Mouse (Mus musculus) gastrocnemius, adult 8-10 months (tissue): ENCODE measurements around the gene Eif4ebp2. TPM values are rescaled to one million over a fixed set of nuclear protein-coding genes. Genes with fewer than 3 reads are reported as not detected.
"Not testable (repeated sequence)": the region's sequence is repeated elsewhere in the genome, so short reads cannot be mapped to it uniquely, and the experiment has no call there.

Experiments used
- DNase-seq, 2 experiments: peaks; one replicate each; pipeline ENCODE4 v3.0.0; 2022; ENCODE audit warnings: low spot score in 2 of 2
- total RNA-seq, 4 experiments: library from RNA; stranded (reverse); gene quantifications; 2 replicates each; pipeline ENCODE4 v1.2.4; 2022

Gene Eif4ebp2
- total RNA-seq, 4 experiments from 2014 or later, result 154 to 242 (median 183) TPM

DNA sequence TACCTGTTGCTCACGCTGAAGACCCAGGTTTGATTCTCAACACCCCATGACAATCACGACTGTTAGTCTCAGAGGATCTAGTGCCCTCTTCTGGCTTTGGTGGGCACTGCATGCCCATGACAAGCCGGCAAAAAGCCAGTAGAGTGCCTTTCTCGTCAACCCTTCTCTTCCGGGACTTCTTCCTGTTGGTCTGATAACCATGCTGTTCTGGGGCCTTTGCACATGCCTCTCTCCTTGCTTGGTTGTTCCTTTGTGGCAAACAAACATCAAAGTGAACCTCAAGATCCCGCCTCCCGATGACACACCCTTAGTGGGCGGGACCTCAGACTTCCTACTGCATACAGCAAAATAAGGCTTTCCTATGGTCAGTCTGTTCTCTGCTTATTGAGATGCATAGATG lies 13.8 kb upstream of the Eif4ebp2 start:
- DNase-seq, result no peak

DNA sequence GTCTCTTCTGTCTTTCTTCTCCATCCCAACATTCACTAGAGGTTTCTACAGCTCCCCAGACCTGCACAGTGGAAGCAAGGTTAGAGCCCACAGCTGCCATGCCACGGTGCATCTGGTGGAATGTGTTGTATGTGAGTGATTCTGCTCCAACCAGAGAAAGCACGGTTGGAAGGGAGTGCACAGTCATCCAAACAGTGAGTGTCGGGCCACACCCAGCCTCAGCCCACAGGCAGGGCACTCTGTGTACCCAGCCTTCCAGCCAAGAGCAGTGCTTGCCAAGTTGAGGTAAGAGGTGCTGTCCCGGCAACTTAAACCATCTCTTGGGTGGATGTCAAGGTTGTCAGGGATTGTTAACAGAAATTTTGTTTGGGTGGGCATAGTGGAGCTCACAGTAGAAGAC lies 12.5 kb upstream of the Eif4ebp2 start:
- peak; percentile 42 to 59 for DNase-seq

DNA sequence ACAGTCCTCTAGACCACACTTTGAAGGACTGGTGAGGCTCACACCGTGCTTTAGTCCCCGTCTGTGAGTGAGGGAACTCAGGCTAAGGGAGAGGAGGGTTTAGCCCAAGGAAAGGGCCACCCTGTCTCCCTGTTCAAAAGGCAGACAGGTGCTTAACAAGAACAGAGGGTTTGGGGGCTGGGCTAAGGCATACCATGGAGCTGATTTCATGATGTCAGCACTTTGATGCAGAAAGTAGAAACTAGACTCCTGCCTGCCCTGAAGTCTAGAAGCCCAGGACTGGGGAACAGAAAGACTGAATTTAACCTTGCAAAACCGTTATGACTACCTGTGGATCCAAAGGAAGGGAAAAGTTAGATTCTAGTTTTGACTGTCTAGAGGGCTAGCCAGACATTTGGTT lies 4.7 kb upstream of the Eif4ebp2 start:
- DNase-seq, result no peak

DNA sequence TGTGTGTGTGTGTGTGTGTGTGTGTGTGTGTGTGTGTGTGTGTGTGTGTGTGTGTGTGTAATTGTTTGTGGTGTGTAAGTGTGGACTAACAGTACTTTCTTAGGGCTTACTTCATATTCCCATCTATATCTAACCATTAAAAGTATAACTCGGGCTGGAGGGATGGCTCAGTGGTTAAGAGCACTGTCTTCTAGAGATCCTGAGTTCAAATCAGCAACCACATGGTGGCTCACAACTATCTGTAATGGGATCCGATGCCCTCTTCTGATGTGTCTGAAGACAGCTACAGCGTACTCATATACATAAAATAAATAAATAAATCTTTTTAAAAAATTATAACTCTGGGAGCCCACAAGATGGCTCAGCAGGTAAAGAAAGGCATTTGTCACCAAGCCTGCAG lies 710 bp upstream of the Eif4ebp2 start:
- not testable (repeated sequence) for DNase-seq

DNA sequence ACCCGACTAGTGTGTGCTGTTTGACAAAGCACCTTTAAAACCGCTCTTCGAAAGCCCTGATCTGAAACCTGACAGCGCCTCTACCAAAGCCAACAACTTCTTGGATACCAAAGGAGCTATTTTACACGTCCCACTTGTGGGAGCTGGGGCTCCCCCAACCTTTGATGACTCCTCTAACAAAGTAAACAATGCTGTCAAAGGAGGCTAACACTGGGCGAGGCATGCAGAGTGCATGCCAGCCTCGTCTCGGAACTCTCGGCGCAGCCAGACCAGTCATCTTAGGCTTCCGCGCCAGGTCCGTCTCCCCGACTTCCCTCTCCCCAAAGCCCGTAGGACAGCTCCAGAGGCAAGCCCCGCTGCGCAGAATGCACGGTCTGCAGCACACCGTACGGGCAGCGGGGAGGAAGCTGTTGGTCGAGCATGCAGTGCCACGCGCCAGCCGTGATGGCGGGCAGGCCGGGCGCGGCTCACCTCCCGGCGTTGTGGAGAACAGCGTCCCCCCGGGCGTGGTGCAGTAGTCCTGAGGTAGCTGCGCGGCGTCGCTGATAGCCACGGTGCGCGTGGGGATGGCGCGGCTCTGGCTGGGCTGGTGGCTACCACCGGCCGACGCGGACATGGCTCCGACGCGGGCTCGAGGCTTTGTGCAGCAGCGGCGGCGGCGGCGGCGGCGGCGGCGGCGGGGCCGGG lies 387 bp downstream of the Eif4ebp2 start:
- DNase-seq, result peak; percentile 23 to 27

DNA sequence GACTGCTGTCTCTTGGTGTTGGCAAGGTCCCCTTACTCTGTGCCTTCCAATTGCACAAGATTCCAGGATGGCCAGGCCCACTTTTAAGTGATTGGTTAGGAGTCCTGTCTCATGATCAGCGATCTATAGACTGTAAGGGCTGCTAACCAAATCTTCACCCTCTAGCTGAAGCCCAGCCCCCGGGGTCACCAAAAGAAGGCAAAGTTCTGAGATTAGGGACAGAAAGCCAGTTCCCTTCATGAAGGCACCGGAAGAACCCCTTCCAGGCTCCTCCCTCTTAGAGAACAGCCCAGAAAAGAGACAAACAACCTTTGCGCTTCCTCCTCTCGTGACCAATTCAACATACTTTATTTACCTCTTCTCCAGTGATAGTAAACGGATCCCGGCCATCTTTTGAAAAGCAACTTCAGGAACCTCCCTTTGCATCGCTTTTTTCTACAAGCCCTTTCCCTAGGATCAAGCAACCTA lies 964 bp downstream of the Eif4ebp2 start:
- no peak for DNase-seq

DNA sequence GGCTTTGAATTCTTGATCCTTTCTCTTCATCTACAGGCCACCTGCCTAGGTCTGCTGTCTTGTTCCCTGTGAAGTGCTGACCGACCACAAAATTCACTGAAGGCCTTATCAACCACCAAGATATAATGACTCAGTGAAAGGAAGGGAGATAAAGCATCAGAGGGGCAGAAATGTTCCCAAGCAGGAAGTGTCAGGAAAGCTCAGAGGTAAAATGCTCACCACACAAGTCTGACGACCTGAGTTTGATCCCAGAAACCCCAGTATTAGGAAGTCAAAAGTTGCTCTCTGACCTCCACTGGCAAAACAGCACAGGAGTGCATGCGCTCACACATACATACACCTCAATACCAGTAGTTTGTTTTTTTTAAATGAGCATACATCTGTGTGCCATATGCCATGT lies 3.6 kb downstream of the Eif4ebp2 start:
- no peak for DNase-seq

DNA sequence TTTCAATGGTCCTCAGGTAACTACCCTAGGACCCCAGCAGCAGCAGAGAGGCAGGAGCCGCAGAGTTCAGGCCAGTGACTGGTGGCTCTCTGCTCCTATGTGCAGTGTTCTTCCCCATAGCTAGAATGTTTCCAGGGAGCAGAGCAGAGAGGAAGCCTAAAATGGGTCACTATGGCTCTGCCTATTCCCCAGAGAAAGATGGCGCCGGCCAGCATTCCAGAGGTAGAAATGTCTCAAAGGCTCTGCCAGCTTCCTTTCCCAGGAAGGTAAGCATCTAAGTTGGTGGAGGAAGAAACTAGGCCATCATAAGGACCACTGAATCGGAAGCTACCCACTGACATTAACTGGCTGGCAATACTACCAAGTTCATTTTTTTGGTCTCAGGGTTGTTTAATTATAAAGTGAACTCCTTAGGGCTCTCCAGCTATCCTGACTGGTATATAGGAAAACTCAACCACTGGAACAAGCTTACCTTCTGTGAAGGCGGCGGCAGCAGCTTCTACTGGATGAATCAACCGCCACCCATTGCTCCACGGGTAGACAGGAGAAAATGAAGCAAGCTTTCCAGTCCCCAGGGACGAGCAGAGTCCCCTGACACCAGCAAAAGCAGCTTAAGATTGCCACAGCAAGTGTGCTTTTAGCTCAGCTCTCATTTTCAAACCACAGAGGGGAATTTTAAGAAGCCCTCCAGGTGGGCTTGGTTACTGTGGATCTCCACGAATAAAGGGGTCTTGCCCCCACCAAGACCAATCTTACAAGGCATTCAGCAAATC lies 4.7 kb downstream of the Eif4ebp2 start:
- DNase-seq, result no peak

DNA sequence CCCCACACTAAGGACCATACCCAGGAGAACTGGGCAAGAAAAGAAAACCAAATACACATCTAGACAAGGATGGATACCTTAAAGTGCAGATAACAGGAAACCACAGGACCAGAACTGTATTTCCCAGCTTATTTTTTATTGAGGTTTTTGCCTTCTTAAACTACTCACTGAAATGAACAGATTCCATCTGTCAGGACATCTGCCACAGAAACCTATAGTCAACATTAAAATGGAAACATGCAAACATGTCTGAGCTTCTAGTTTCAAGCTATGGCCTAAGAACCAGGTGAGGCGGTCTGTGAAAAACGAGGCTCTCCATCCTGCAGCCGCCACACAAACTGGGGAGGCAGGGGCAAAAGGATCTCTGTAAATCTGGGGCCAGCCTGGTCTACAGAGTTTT lies 7.4 kb downstream of the Eif4ebp2 start:
- no peak for DNase-seq

DNA sequence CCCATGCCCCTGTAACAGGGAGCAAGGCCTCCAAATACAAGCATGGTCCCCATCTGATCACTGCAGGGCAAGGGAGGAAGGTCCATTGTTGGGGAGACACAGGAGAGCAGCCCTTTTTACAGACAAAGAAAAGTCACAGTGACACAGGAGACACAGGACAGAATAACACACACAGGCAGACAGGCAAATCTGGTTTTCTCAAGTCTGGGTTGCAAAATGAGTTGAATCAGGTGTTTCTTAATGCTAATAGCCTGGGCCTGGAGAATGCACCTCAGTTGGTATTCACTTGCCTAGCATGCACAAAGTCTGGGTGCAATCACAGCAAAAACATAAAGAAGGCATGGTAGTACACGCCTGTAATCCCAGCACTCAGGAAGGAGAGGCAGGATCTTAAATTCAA lies 8.6 kb downstream of the Eif4ebp2 start:
- DNase-seq, result no peak

DNA sequence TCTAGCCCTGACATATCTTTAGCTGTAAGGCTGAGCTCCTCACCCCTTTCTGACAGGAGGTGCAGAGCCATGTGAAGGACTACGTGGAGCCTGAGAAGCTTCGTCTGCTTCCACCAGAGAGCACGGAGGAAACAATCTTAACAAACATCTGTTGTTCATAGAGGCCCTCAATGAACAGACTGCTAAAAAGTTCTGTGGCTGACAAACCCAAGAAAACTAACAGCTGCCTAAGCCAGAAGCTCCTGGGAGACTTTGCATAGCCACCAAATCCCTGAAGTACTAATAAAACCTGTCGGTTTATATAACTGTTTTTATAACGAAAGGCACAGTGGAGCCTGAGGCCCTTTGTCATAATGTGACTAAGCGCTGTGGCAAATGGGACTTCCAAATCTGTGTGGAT lies 9.0 kb downstream of the Eif4ebp2 start:
- DNase-seq, result no peak

DNA sequence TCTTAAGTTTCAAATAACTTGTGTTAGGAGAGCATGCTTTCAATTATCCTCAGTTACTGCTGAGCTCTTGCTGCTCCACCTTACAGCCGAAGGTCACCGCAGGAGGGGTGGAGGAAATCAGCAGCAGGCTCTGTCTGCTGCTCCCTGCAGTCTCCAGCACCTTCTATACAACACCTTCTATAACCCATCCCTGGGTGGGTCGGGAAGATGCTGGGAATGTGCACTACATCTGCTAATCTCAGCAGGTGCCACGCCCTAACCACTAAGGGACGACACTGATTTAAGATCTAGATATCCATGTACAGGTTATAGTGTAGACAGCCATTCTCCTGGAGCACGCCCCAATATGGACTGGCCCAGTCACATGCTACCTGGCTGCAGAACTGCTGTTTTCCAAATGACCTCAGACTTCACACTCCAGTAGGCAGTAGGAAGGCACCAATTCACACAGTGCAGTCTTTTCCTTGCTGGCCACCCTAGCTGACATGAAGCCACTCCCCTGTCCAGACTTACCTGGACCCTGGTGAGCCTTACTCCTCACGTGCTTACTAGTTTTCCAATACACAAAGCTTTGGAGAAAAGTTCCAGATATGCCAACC lies 12.2 kb downstream of the Eif4ebp2 start:
- DNase-seq, result no peak

DNA sequence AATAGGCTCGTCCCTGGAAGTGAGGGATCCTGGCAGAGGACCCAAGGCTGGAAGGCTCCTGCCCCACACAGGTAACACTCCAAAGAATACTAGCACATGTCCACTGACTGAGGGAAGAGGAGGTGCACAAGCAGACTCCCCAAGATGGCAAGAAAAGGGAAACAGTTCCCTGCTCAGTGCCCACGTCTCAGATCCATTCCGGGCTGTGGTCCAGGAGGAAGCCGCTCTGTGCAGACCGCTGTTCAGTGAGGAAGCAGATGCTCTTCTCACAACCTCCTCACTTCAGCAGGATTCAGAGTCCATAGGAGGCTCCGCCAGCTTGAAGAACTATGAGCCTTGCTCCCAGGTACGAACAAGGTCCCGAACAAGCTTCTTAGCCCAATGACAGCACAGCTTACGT lies 21.1 kb downstream of the Eif4ebp2 start:
- DNase-seq, result no peak

DNA sequence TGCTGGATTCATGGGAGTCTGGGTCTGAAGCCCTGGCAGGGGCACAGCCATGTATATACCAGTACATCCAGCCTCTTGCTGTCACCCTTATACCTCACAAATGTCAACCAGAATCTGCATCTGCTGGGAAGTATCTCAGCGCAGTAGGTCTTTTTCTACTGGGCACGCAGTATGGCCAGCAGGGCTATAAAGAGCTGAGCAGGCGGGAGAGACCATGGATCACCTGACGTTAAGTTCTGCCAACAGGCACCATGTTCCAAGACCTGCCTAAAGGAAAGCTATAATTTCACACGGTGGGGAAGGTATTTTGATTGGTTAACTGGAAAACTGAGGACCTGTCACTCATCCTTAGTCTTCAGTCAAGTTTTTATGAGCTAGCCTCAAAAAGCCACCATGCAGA lies 23.4 kb downstream of the Eif4ebp2 start:
- DNase-seq, result no peak

DNA sequence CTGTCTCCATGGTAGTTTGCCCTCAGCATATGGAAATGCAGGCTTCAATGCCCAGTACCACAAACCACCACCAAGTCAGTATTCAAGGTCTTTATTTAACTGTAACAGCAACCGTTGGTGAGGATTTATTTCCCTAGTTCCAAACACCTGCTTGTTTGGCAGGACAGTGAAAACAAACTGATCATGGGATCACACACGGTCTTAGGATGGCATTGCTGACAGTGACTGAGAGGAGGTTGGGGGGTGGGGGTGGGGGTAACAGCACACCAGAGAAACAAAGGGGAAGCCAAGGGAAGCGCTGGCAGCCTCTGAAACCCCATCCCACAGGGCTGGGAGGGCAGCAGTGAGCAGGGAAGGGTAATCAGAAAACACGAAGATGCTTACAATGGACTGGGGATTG lies 24.0 kb downstream of the Eif4ebp2 start:
- no peak for DNase-seq

DNA sequence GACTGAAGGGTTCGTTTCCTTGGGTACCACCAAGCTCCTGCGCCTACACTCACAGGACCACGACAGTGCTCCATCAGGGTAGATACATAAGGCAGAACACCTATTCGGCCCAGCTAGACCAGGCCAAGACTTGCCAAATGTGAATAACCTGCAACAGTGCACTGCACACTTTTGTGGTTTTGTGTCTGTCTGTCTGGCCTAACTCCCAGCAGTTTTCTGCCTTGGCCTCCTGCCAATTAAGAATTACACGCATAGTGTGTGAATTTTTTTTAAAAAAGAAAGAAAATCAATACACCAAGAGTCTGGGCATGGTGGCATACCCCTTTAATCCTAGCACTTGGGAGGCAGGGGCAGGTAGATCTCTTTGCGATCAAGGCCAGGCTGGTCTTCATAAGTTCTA lies 24.5 kb downstream of the Eif4ebp2 start:
- DNase-seq, result no peak

DNA sequence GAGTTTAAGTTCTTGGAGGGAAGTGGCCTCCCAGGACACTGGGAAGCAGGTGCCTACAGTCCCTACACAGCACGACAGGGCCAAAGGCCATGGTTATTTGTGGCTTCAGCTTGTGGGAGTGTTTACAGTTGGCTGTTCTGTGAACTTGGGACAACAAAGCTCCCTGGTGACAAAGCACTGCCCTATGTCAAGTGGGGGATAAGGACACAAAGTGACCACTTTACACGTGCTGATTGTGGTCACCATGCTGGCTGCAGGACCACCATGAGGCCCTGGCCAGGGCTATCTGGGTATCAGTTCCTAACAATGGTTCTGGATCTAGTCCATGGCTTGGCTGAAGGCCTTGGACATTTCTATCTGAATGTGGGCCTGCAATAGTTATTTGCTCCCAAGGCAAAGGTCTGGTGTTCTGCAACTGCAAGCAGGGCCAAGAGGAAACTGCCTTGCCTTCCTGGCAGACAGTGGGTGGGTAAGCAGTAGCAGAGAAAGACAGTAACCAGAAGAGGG lies 26.2 kb downstream of the Eif4ebp2 start:
- DNase-seq, result no peak

DNA sequence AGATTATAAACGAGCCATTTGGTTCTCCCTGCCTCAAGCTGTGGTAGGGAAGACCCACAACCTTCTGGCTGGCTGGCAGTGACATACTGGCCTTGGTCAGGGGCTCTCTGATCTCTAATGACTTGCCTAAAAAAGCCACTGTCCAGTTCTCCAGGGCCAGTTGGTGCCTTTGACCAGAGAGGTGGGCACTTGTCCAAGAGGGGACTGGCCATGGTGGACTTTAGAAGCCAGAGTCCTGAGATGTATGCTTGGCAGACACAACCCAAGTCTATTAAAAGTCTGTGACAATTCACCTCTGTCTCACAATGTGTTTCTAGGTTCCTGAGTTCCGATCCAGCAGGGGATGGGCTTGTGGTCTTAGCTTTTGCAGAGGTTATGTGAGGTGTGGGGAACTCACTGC lies 27.4 kb downstream of the Eif4ebp2 start:
- DNase-seq, result no peak

DNA sequence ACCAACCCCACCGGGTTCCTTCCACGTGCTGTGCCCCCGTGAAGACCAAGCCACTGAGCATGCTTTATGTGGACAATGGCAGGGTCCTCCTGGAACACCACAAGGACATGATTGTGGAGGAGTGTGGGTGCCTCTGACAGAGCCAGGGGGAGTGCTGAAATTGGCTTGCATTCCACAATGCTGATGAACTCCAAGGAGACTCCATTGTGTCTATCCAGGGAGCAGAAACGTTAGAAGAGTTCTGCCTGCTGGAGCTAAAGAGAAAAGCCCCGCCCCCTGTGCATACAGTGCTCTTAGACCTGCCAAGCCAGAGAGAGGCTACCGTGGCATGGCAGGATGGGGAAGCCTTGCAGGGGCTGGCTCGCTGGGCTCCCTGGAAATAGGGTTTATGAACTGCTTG lies 28.0 kb downstream of the Eif4ebp2 start:
- no peak for DNase-seq

DNA sequence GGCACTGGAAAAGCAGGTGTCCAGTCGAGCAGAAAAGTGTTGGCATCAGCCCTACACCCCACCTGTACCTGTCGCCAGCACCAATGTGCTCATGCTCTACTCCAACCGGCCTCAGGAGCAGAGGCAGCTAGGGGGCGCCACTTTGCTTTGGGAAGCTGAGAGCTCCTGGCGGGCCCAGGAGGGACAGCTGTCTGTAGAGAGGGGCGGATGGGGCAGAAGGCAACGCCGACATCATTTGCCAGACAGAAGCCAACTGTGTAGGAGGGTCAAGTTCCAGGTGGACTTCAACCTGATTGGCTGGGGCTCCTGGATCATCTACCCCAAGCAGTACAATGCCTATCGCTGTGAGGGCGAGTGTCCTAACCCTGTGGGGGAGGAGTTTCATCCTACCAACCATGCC lies 29.2 kb downstream of the Eif4ebp2 start:
- peak; percentile 38 to 55 for DNase-seq

DNA sequence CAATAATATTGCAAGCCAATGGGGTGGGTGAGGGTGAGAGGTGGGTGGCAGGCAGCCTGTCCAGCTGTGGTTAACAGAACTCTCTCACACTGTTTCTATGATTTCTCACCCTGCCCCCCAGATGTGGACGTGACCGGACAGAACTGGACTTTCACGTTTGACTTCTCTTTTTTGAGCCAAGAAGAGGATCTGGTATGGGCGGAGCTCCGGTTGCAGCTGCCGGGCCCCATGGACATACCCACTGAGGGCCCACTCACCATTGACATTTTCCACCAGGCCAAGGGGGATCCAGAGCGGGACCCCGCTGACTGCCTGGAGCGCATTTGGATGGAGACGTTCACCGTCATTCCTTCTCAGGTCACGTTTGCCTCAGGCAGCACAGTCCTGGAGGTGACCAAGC lies 29.6 kb downstream of the Eif4ebp2 start:
- DNase-seq, result no peak

DNA sequence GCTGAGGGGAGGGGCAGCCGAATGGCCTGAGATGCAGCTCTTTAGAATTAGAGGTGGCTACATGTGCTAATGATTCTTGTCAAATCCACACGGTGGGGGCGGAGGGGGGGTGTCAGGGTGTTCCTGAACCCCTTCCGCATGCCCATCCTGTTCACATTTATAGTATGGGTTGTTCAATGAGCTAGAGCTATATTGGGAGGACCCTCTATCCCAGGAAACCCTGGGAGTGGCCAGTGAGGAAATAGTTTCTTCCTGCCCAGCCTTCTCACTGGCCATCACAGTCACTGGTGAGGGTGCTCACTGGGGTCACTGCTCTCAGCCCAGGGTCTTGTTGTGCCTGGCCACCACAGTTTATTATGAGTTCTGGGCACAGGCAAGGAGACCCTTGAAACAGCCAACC lies 32.5 kb downstream of the Eif4ebp2 start:
- DNase-seq, result no peak
